Mouse (Mus musculus) forebrain, embryonic 10.5 days (tissue): ENCODE measurements at regions not wholly inside any gene's neighbourhood (a gene's known extent, or its start where the extent isn't known, plus 50 kb on each side); places are given as distances from the start of the nearest gene placed in this dataset.

Experiments
- DNase-seq: peaks from one replicate; pipeline ENCODE4 v3.0.0-alpha.2; 2017; ENCODE audit warnings: low spot score; ENCODE audit errors: extremely low spot score
- H3K27ac ChIP-seq: fragments of 300-500 bp; sonication (generic); 2 replicates; pipeline ENCODE4 v1.5.1; 2016; ENCODE audit warnings: mild to moderate bottlenecking
- H3K27me3 ChIP-seq: fragments of 300-500 bp; sonication (generic); 2 replicates; pipeline ENCODE4 v1.6.1; 2016; ENCODE audit warnings: mild to moderate bottlenecking; ENCODE audit not compliant: poor library complexity, severe bottlenecking
- H3K36me3 ChIP-seq: fragments of 300-500 bp; sonication (generic); replicated peaks from 2 replicates; pipeline ENCODE4 v1.6.1; 2016; ENCODE audit warnings: mild to moderate bottlenecking, moderate library complexity
- H3K4me1 ChIP-seq: fragments of 300-500 bp; sonication (generic); 2 replicates; pipeline ENCODE4 v1.6.1; 2016
- H3K4me3 ChIP-seq: fragments of 300-500 bp; sonication (generic); 2 replicates; pipeline ENCODE4 v1.5.1; 2016; ENCODE audit warnings: mild to moderate bottlenecking, moderate library complexity
- H3K9me3 ChIP-seq: fragments of 300-500 bp; sonication (generic); 2 replicates; pipeline ENCODE4 v1.6.1; 2016; ENCODE audit warnings: mild to moderate bottlenecking, moderate library complexity
- WGBS: fragments of 180-500 bp; shearing (Covaris S2); methylation state at CpG from one replicate; pipeline ENCODE4 v1.1.7; 2016; 5-methylcytosine and 5-hydroxymethylcytosine counted together

GRCm38 (mm10) chr11:44219971-44220370 lies 179.9 kb upstream of the Il12b start:
- H3K36me3 ChIP-seq: no peaks in the 10 kb centered on the region
- no peaks in the 10 kb centered on the region for H3K9me3 ChIP-seq
- H3K4me3 ChIP-seq: no peak overlapping the region
- H3K27me3 ChIP-seq: no peaks in the 10 kb centered on the region
- no peak for DNase-seq
- 65% methylated on average over 3 of the region's 3 CpGs for WGBS
- no peak overlapping the region for H3K27ac ChIP-seq
- no peaks in the 10 kb centered on the region for H3K4me1 ChIP-seq

- no peak overlapping the region for H3K27ac ChIP-seq
- no peaks in the 10 kb centered on the region for H3K4me1 ChIP-seq
- no peak for DNase-seq
- no peak overlapping the region for H3K4me3 ChIP-seq
- WGBS: 90% methylated on average over 5 of the region's 5 CpGs
- no peaks in the 10 kb centered on the region for H3K27me3 ChIP-seq
- H3K36me3 ChIP-seq: no peaks in the 10 kb centered on the region
- no peaks in the 10 kb centered on the region for H3K9me3 ChIP-seq
Measured at GRCm38 (mm10) chr11:44229996-44230395, 169.9 kb upstream of the Il12b start.

- DNase-seq: no peak
- Histone ChIP-seq H3K27me3 (no peaks in the 10 kb centered on the region), H3K9me3 (no peaks in the 10 kb centered on the region), H3K27ac (no peak overlapping the region), H3K4me1 (no peaks in the 10 kb centered on the region), H3K36me3 (no peaks in the 10 kb centered on the region), H3K4me3 (no peak overlapping the region)
Measured at GRCm38 (mm10) chr11:44235456-44235855, 164.4 kb upstream of the Il12b start.

GRCm38 (mm10) chr11:44238051-44238450 lies 161.8 kb upstream of the Il12b start:
- Histone ChIP-seq H3K9me3 (no peaks in the 10 kb centered on the region), H3K27ac (no peak overlapping the region), H3K27me3 (no peaks in the 10 kb centered on the region), H3K36me3 (no peaks in the 10 kb centered on the region), H3K4me3 (no peak overlapping the region), H3K4me1 (no peaks in the 10 kb centered on the region)
- no peak for DNase-seq
- WGBS: 95% methylated on average over 4 of the region's 4 CpGs

- no peaks in the 10 kb centered on the region for H3K9me3 ChIP-seq
- H3K36me3 ChIP-seq: no peaks in the 10 kb centered on the region
- no peak for DNase-seq
- no peaks in the 10 kb centered on the region for H3K27me3 ChIP-seq
- WGBS: 84% methylated on average over 8 of the region's 8 CpGs
- H3K4me3 ChIP-seq: no peak overlapping the region
- no peaks in the 10 kb centered on the region for H3K4me1 ChIP-seq
- H3K27ac ChIP-seq: no peak overlapping the region
Measured at GRCm38 (mm10) chr11:44238598-44238997, 161.3 kb upstream of the Il12b start.

GRCm38 (mm10) chr11:44243184-44243583 lies 156.7 kb upstream of the Il12b start:
- no peaks in the 10 kb centered on the region for H3K27me3 ChIP-seq
- H3K4me1 ChIP-seq: no peaks in the 10 kb centered on the region
- H3K9me3 ChIP-seq: no peaks in the 10 kb centered on the region
- H3K36me3 ChIP-seq: no peaks in the 10 kb centered on the region
- DNase-seq: no peak
- H3K27ac ChIP-seq: no peak overlapping the region
- H3K4me3 ChIP-seq: no peak overlapping the region
- WGBS: 71% methylated on average over 2 of the region's 2 CpGs

GRCm38 (mm10) chr11:44251821-44252220 lies 148.0 kb upstream of the Il12b start:
- Histone ChIP-seq H3K36me3 (no peaks in the 10 kb centered on the region), H3K27ac (no peak overlapping the region), H3K27me3 (no peaks in the 10 kb centered on the region), H3K9me3 (no peaks in the 10 kb centered on the region), H3K4me1 (0 out of 2 replicates have a peak, but pooled peaks cover 3% of the 10 kb centered on the region), H3K4me3 (no peak overlapping the region)
- WGBS: 93% methylated on average over 5 of the region's 5 CpGs
- no peak for DNase-seq

GRCm38 (mm10) chr11:44260376-44261111 lies 139.3 kb upstream of the Il12b start:
- Histone ChIP-seq H3K36me3 (no peaks in the 10 kb centered on the region), H3K27ac (no peak overlapping the region), H3K4me3 (no peak overlapping the region), H3K9me3 (no peaks in the 10 kb centered on the region), H3K4me1 (no peaks in the 10 kb centered on the region), H3K27me3 (no peaks in the 10 kb centered on the region)
- no peak for DNase-seq
- 89% methylated on average over 10 of the region's 10 CpGs for WGBS

- WGBS: 87% methylated on average over 8 of the region's 8 CpGs
- Histone ChIP-seq H3K36me3 (no peaks in the 10 kb centered on the region), H3K4me1 (no peaks in the 10 kb centered on the region), H3K27ac (no peak overlapping the region), H3K27me3 (no peaks in the 10 kb centered on the region), H3K4me3 (no peak overlapping the region), H3K9me3 (no peaks in the 10 kb centered on the region)
- no peak for DNase-seq
Measured at GRCm38 (mm10) chr11:44261657-44262056, 138.2 kb upstream of the Il12b start.

GRCm38 (mm10) chr11:44262571-44262970 lies 137.3 kb upstream of the Il12b start:
- Histone ChIP-seq H3K36me3 (no peaks in the 10 kb centered on the region), H3K27me3 (no peaks in the 10 kb centered on the region), H3K27ac (no peak overlapping the region), H3K9me3 (no peaks in the 10 kb centered on the region), H3K4me1 (no peaks in the 10 kb centered on the region), H3K4me3 (no peak overlapping the region)
- no peak for DNase-seq
- 91% methylated on average over 3 of the region's 3 CpGs for WGBS

GRCm38 (mm10) chr11:44272268-44272667 lies 127.6 kb upstream of the Il12b start:
- no peaks in the 10 kb centered on the region for H3K4me1 ChIP-seq
- H3K36me3 ChIP-seq: no peaks in the 10 kb centered on the region
- H3K4me3 ChIP-seq: no peak overlapping the region
- H3K27ac ChIP-seq: no peak overlapping the region
- H3K27me3 ChIP-seq: no peaks in the 10 kb centered on the region
- no peaks in the 10 kb centered on the region for H3K9me3 ChIP-seq
- no peak for DNase-seq

GRCm38 (mm10) chr11:44278521-44279208 lies 121.2 kb upstream of the Il12b start:
- WGBS: 90% methylated on average over 7 of the region's 7 CpGs
- Histone ChIP-seq H3K27me3 (no peaks in the 10 kb centered on the region), H3K9me3 (no peaks in the 10 kb centered on the region), H3K4me3 (no peak overlapping the region), H3K27ac (no peak overlapping the region), H3K36me3 (no peaks in the 10 kb centered on the region), H3K4me1 (no peaks in the 10 kb centered on the region)
- no peak for DNase-seq

GRCm38 (mm10) chr11:44285961-44286360 lies 113.9 kb upstream of the Il12b start:
- Histone ChIP-seq H3K27me3 (no peaks in the 10 kb centered on the region), H3K36me3 (no peaks in the 10 kb centered on the region), H3K4me1 (no peaks in the 10 kb centered on the region), H3K4me3 (no peak overlapping the region), H3K9me3 (no peaks in the 10 kb centered on the region), H3K27ac (no peak overlapping the region)
- WGBS: 88% methylated on average over 2 of the region's 2 CpGs
- no peak for DNase-seq
